Mouse (Mus musculus) right cerebral cortex, adult 2 months (tissue): Measurements from ENCODE around the gene Sppl2b.
A peak's percentile ranks its signal among the peaks of the same experiment; 100 is the strongest.

Source experiments
- DNase-seq, 2 experiments: peaks; one replicate each; pipeline ENCODE4 v3.0.0; 2021 to 2022; ENCODE audit warnings: low spot score in 2 of 2

Sppl2b gene

GRCm38 (mm10) chr10:80845055-80845693, 9.9 kb upstream of the Sppl2b start:
- no peak for DNase-seq

- DNase-seq, result peak; percentile 67 to 69
Measured at GRCm38 (mm10) chr10:80845732-80846131, 9.3 kb upstream of the Sppl2b start.

GRCm38 (mm10) chr10:80848571-80848970, 6.5 kb upstream of the Sppl2b start:
- DNase-seq, result no peak

- DNase-seq, result no peak
Measured at GRCm38 (mm10) chr10:80855749-80856073, 636 bp downstream of the Sppl2b start.

GRCm38 (mm10) chr10:80856267-80856666, 1.2 kb downstream of the Sppl2b start:
- DNase-seq, result peak in 1 of 2 experiments; percentile 39

GRCm38 (mm10) chr10:80856908-80857307, 1.8 kb downstream of the Sppl2b start:
- DNase-seq, result no peak

GRCm38 (mm10) chr10:80857386-80857785, 2.3 kb downstream of the Sppl2b start:
- no peak for DNase-seq

- no peak for DNase-seq
Measured at GRCm38 (mm10) chr10:80857848-80858247, 2.8 kb downstream of the Sppl2b start.

GRCm38 (mm10) chr10:80858350-80858935, 3.4 kb downstream of the Sppl2b start:
- no peak for DNase-seq

GRCm38 (mm10) chr10:80862305-80862704, 7.2 kb downstream of the Sppl2b start:
- DNase-seq, result no peak

GRCm38 (mm10) chr10:80864446-80864845, 9.4 kb downstream of the Sppl2b start:
- DNase-seq, result no peak

GRCm38 (mm10) chr10:80870993-80871392, 15.9 kb downstream of the Sppl2b start:
- no peak for DNase-seq

- DNase-seq, result no peak
Measured at GRCm38 (mm10) chr10:80871581-80871980, 16.5 kb downstream of the Sppl2b start, which contains the start of gene Tmprss9. Tmprss9 (plus strand) TSS chr10:80871848.

GRCm38 (mm10) chr10:80874035-80874434, 19.0 kb downstream of the Sppl2b start:
- no peak for DNase-seq

- DNase-seq, result peak; percentile 69 to 80
Measured at GRCm38 (mm10) chr10:80876028-80876427, 21.0 kb downstream of the Sppl2b start.

- DNase-seq, result no peak
Measured at GRCm38 (mm10) chr10:80876594-80876993, 21.5 kb downstream of the Sppl2b start.

- DNase-seq, result peak; percentile 48 to 71
Measured at GRCm38 (mm10) chr10:80880131-80880641, 25.1 kb downstream of the Sppl2b start.

- DNase-seq, result no peak
Measured at GRCm38 (mm10) chr10:80880901-80881300, 25.8 kb downstream of the Sppl2b start.

GRCm38 (mm10) chr10:80881301-80881700, 26.2 kb downstream of the Sppl2b start:
- peak; percentile 60 to 67 for DNase-seq

- no peak for DNase-seq
Measured at GRCm38 (mm10) chr10:80887181-80887580, 32.1 kb downstream of the Sppl2b start.

GRCm38 (mm10) chr10:80895100-80895499, 40.0 kb downstream of the Sppl2b start:
- no peak for DNase-seq

GRCm38 (mm10) chr10:80895697-80896096, 40.6 kb downstream of the Sppl2b start:
- no peak for DNase-seq
